Mouse (Mus musculus) CH12.LX (cell line): ENCODE measurements around the gene Mrgpre.

Source experiments
- CHD1 ChIP-seq: IDR thresholded peaks from 2 replicates; pipeline ENCODE4 v1.6.1; 2012; ENCODE audit warnings: low read depth, low read length, improper control_type of control experiment, inconsistent platforms
- CTCF ChIP-seq, 2 experiments: IDR thresholded peaks in 1 of 2; conservative IDR thresholded peaks in 1 of 2; 2 replicates each; pipeline ENCODE4 v1.5.1; 2011 to 2012; ENCODE audit warnings: low read depth in 2 of 2, low read length in 2 of 2, improper control_type of control experiment in 1 of 2, inconsistent platforms in 1 of 2, mild to moderate bottlenecking in 1 of 2, moderate library complexity in 1 of 2
- NELFE ChIP-seq: IDR thresholded peaks from 2 replicates; pipeline ENCODE4 v1.6.1; 2011; ENCODE audit warnings: low read depth, low read length, improper control_type of control experiment
- NRF1 ChIP-seq: IDR thresholded peaks from 2 replicates; pipeline ENCODE4 v1.6.1; 2014; ENCODE audit warnings: low read depth, mild to moderate bottlenecking, inconsistent platforms, low read length, improper control_type of control experiment, moderate library complexity
- RAD21 ChIP-seq: IDR thresholded peaks from 2 replicates; pipeline ENCODE4 v1.6.1; 2011; ENCODE audit warnings: low read depth, mild to moderate bottlenecking, low read length, improper control_type of control experiment, moderate library complexity
- SMC3 ChIP-seq: IDR thresholded peaks from 2 replicates; pipeline ENCODE4 v1.6.1; 2011; ENCODE audit warnings: low read depth, low read length, improper control_type of control experiment
- TBP ChIP-seq: conservative IDR thresholded peaks from 2 replicates; pipeline ENCODE4 v1.6.1; 2011; ENCODE audit warnings: low read depth, low read length, improper control_type of control experiment
- UBTF ChIP-seq: IDR thresholded peaks from 2 replicates; pipeline ENCODE4 v1.6.1; 2012; ENCODE audit warnings: low read depth, mild to moderate bottlenecking, inconsistent platforms, low read length, improper control_type of control experiment, moderate library complexity
- USF1 ChIP-seq: IDR thresholded peaks from 2 replicates; pipeline ENCODE4 v1.6.1; 2014; ENCODE audit warnings: low read depth, mild to moderate bottlenecking, inconsistent platforms, low read length, improper control_type of control experiment

- TF ChIP-seq SMC3 (no peak), UBTF (no peak), CTCF (conservative IDR thresholded peaks at IDR 0.05 in 1 of 2, IDR thresholded peaks at IDR 0.05 in 1 of 2; ENCODE audit: low read depth in 2 of 2, low read length in 2 of 2) (no peak), NELFE (no peak), RAD21 (no peak), CHD1 (no peak), TBP (no peak), USF1 (no peak), NRF1 (no peak)
Observed at GRCm38 (mm10) chr7:143832611-143833010, 48.3 kb upstream of the Mrgpre start.
